Mouse (Mus musculus): ENCODE results near the gene Ugcg. TPM values are rescaled to one million over a fixed set of nuclear protein-coding genes. Genes with fewer than 3 reads are reported as not detected.

The Ugcg gene
- total and polyA plus RNA-seq, 2 experiments from 2014 or later: 6.2 to 19.2 TPM

DNA sequence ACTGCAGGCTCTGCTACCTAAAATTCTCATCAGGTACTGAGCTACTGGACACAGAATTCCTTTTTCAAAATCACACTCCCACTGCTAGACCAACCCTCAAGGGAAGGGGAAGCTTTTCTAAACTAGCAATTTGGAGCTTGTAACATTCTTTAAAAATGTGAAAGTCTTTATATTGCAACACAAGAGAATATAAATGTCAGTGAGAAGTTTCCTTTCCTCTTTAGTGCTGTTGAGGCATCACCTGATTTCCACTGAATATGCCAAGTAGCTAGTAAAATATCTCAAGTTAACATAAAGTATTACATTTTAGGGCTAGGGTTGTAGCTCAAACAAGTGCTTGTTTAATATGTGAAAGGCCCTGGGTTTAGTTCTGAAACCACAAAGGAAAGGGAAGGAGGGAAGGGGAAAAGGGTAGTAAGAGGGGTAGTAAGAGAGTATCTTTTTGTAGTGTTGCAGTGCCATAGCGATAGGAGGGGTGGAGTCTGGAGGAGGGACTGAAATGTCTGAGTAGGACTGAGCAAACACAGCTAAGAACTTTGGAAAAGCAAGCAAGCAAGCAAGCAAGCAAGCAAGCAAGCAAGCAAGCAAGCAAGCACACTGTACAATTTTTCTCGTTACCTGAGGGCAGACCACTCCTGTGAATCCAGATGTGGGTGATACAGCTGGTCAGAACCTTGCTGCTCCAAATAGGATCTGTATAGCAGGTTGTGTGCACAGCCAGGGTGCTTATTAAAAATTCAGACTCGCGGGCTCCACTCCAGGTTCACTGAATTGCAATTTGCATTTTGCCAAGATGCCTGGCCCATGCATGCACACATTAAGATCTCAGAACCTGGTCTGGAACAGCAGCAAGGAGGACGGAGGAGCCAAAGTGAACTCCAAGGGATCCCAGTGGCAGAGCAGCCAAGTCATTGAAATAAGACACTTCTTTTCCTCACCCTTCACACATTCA is 7.5 kb upstream of the Ugcg start:
- Histone ChIP-seq H3K4me3 (ENCODE audit: low read depth, low read length) (no peak overlapping the region), H3K4me2 (ENCODE audit: low read depth, low read length) (no peak overlapping the region), H3K9ac (replicated peaks; ENCODE audit: low read depth, low read length) (no peak overlapping the region), H3K36me3 (replicated peaks; ENCODE audit: control insufficient read depth, insufficient read depth, low read length) (no peaks in the 10 kb centered on the region), H3K27me3 (ENCODE audit: control insufficient read depth, insufficient read depth, low read length) (no peaks in the 10 kb centered on the region), H3K9me3 (replicated peaks; ENCODE audit: control insufficient read depth, low read length) (no peaks in the 10 kb centered on the region), H3K4me1 (ENCODE audit: control insufficient read depth, insufficient read depth) (no peaks in the 10 kb centered on the region), H3K27ac (ENCODE audit: low read depth) (no peak overlapping the region)
- DNase-seq (ENCODE audit: low spot score) (no peak), ATAC-seq (ENCODE audit: insufficient read depth, low read depth) (no peak)
- no peak for TF ChIP-seq EP300 (IDR thresholded peaks at IDR 0.05; ENCODE audit: low read depth)
- no peak for TF ChIP-seq CTCF (IDR thresholded peaks at IDR 0.05; ENCODE audit: low read depth)
- 68% methylated on average over 5 of the region's 5 CpGs for WGBS

DNA sequence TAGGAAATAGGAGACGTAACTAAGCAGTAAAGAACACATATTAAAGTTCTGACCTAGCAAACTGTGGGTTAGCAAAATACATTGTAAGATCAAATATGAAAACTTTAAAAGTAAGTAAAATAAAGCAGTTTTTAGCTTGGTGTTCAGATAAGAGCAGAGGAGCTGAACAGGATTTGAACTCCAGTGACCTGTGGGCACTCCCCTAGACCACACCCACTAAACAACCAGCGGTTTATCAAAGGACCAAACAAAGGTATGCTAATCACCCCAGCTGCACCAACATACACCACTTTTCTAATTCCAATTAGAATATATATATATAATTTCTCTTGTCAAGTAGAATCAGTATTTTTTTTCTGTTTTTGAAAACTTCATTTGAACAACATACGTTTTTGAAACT is 3.4 kb upstream of the Ugcg start:
- H3K36me3 ChIP-seq (replicated peaks; ENCODE audit: control insufficient read depth, insufficient read depth, low read length): no peaks in the 10 kb centered on the region
- no peak for ATAC-seq (ENCODE audit: insufficient read depth, low read depth)
- no peak overlapping the region for H3K4me2 ChIP-seq (ENCODE audit: low read depth, low read length)
- H3K4me3 ChIP-seq (ENCODE audit: low read depth, low read length): no peak overlapping the region
- WGBS: 70% methylated on average over 3 of the region's 3 CpGs
- TF ChIP-seq CTCF (IDR thresholded peaks at IDR 0.05; ENCODE audit: low read depth) (no peak), EP300 (IDR thresholded peaks at IDR 0.05; ENCODE audit: low read depth) (no peak)
- no peaks in the 10 kb centered on the region for H3K4me1 ChIP-seq (ENCODE audit: control insufficient read depth, insufficient read depth)
- no peak for DNase-seq (ENCODE audit: low spot score)
- no peaks in the 10 kb centered on the region for H3K9me3 ChIP-seq (replicated peaks; ENCODE audit: control insufficient read depth, low read length)
- no peak overlapping the region for H3K9ac ChIP-seq (replicated peaks; ENCODE audit: low read depth, low read length)
- no peak overlapping the region for H3K27ac ChIP-seq (ENCODE audit: low read depth)
- H3K27me3 ChIP-seq (ENCODE audit: control insufficient read depth, insufficient read depth, low read length): no peaks in the 10 kb centered on the region

DNA sequence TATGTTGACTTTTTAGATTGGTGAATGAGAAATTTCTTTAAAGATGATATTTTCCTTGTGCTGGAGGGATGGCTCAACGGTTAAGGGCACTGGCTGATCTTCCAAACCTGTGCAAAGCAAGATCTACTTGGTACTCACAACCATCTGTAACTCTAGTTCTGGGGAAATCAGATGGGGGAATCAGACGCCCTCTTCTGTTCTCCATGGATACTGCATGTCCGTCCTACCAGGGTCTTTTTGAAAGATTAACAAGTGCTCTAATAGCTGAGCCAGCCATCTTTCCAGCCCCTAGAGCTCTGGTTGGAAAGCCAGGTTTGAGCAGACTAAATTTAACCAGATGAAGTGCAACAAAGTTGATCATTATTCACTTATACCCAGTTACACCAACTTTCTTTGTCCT is 1.8 kb upstream of the Ugcg start:
- H3K4me2 ChIP-seq (ENCODE audit: low read depth, low read length): no peak overlapping the region
- no peak for DNase-seq (ENCODE audit: low spot score)
- H3K36me3 ChIP-seq (replicated peaks; ENCODE audit: control insufficient read depth, insufficient read depth, low read length): no peaks in the 10 kb centered on the region
- H3K9ac ChIP-seq (replicated peaks; ENCODE audit: low read depth, low read length): no peak overlapping the region
- H3K4me1 ChIP-seq (ENCODE audit: control insufficient read depth, insufficient read depth): no peaks in the 10 kb centered on the region
- H3K4me3 ChIP-seq (ENCODE audit: low read depth, low read length): no peak overlapping the region
- no peaks in the 10 kb centered on the region for H3K9me3 ChIP-seq (replicated peaks; ENCODE audit: control insufficient read depth, low read length)
- 36% methylated on average over 3 of the region's 3 CpGs for WGBS
- ATAC-seq (ENCODE audit: insufficient read depth, low read depth): no peak
- no peak overlapping the region for H3K27ac ChIP-seq (ENCODE audit: low read depth)
- H3K27me3 ChIP-seq (ENCODE audit: control insufficient read depth, insufficient read depth, low read length): no peaks in the 10 kb centered on the region
- no peak for TF ChIP-seq EP300 (IDR thresholded peaks at IDR 0.05; ENCODE audit: low read depth)
- peak; percentile 54 for TF ChIP-seq CTCF (IDR thresholded peaks at IDR 0.05; ENCODE audit: low read depth)

DNA sequence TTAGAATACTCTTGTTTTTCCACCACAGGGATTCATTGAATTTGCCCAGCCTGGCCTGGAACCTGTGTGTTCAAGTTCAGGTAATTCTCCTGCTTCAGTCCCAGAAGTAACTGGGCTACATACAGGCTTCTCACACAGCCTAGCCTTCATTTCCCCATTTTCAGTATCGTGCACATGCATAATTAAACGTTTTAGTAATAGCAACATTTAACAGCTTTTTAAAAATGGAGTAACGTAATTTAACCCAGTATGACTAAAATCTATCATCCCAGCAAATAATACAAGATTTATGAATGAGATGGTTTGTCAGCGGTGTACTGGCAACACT is 619 bp upstream of the Ugcg start:
- Histone ChIP-seq H3K4me2 (ENCODE audit: low read depth, low read length) (peak overlapping the region; percentile 71), H3K4me3 (ENCODE audit: low read depth, low read length) (peak overlapping the region; percentile 93), H3K9me3 (replicated peaks; ENCODE audit: control insufficient read depth, low read length) (no peaks in the 10 kb centered on the region), H3K27me3 (ENCODE audit: control insufficient read depth, insufficient read depth, low read length) (no peaks in the 10 kb centered on the region), H3K36me3 (replicated peaks; ENCODE audit: control insufficient read depth, insufficient read depth, low read length) (no peaks in the 10 kb centered on the region), H3K9ac (replicated peaks; ENCODE audit: low read depth, low read length) (peak overlapping the region; percentile 91; the same call in 1 of the 2 replicates), H3K4me1 (ENCODE audit: control insufficient read depth, insufficient read depth) (no peaks in the 10 kb centered on the region), H3K27ac (ENCODE audit: low read depth) (peak overlapping the region; percentile 94; the same call in 1 of the 2 replicates)
- ATAC-seq (ENCODE audit: insufficient read depth, low read depth) (no peak), DNase-seq (ENCODE audit: low spot score) (no peak)
- WGBS: 33% methylated on average over 4 of the region's 4 CpGs
- TF ChIP-seq EP300 (IDR thresholded peaks at IDR 0.05; ENCODE audit: low read depth) (no peak), CTCF (IDR thresholded peaks at IDR 0.05; ENCODE audit: low read depth) (no peak)

DNA sequence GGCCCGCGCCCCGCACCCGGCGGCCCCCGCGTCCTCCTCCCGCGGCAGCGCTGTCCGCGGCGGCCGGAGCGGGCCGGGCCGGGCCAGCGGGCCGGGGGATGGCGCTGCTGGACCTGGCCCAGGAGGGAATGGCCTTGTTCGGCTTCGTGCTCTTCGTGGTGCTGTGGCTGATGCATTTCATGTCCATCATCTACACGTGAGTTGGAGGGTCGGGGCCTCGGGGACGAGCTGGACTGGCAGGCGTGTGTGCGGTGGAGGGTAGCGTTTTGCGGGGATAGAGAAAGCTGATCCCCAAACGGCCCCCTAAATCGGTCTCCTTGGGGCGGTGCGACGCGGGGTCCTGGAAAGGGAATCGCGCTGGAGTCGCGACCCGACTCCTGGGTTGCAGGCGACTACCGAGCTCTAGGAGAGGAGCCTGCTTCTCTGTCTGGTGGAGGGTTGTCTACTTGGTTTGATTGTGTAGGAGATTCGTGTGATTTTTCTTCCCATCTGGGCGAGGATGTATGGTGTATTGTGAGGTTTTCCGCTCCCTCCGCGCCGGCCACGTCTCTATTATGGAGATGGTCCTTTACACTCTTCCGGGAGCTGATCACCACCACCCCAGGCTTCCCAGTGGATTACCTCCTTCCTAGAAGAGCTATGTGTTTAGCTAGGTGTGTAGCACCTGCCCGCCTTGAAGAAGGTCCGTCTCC is 635 bp downstream of the Ugcg start:
- no peaks in the 10 kb centered on the region for H3K9me3 ChIP-seq (replicated peaks; ENCODE audit: control insufficient read depth, low read length)
- H3K36me3 ChIP-seq (replicated peaks; ENCODE audit: control insufficient read depth, insufficient read depth, low read length): no peaks in the 10 kb centered on the region
- under 1% methylated on average over 40 of the region's 54 CpGs for WGBS
- ATAC-seq (ENCODE audit: insufficient read depth, low read depth) (peak; percentile 61), DNase-seq (ENCODE audit: low spot score) (no peak)
- no peaks in the 10 kb centered on the region for H3K27me3 ChIP-seq (ENCODE audit: control insufficient read depth, insufficient read depth, low read length)
- peak overlapping the region; percentile 93 for H3K4me3 ChIP-seq (ENCODE audit: low read depth, low read length)
- peak overlapping the region; percentile 71 for H3K4me2 ChIP-seq (ENCODE audit: low read depth, low read length)
- no peak for TF ChIP-seq EP300 (IDR thresholded peaks at IDR 0.05; ENCODE audit: low read depth)
- no peak for TF ChIP-seq CTCF (IDR thresholded peaks at IDR 0.05; ENCODE audit: low read depth)
- H3K4me1 ChIP-seq (ENCODE audit: control insufficient read depth, insufficient read depth): no peaks in the 10 kb centered on the region
- peak overlapping the region; percentile 91 for H3K9ac ChIP-seq (replicated peaks; ENCODE audit: low read depth, low read length)
- H3K27ac ChIP-seq (ENCODE audit: low read depth): peak overlapping the region; percentile 94
